Mouse (Mus musculus): ENCODE results near the gene Eif1.
"Not testable (repeated sequence)": the region's sequence is repeated elsewhere in the genome, so short reads cannot be mapped to it uniquely, and the experiment has no call there.

Eif1 gene

DNA sequence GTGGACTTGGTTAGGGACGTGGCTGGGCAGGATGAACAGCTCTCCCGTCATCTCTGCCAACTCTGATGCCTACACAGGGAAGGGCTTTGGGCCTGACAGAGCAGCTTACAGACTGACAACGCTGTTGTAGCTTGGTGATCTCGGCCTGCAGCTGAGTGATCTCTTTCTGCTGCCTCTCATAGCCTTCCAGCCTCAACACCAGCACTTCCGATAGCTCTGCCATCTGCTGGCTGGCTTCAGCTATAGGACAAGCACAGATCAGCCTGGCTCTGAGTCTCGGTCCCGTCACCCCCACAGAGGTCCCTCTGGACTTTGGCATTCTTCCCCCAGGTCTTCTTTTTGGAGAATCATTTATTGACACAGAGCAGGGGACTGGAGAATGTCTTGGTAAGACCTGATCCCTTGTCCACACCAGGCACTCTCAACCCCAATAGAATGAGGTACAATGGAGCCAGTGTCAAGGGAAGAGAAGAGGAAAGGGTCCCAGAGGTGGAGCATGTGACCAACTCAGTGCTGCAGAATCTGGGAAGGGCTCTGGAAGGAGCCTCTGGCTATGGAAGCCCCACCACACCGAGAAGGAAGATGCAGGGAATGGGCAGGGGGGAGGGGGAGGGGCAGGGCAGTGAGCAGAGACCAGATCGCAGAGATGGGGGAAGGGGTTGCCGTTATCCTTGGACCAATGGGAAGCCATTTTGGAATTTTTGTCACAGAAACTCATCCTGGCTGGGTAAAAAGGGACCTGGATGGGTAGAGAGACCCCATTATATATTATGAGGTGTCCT, 32.6 kb downstream of the Eif1 start:
- peak; percentile 75 for ATAC-seq (ENCODE audit: low TSS enrichment)

DNA sequence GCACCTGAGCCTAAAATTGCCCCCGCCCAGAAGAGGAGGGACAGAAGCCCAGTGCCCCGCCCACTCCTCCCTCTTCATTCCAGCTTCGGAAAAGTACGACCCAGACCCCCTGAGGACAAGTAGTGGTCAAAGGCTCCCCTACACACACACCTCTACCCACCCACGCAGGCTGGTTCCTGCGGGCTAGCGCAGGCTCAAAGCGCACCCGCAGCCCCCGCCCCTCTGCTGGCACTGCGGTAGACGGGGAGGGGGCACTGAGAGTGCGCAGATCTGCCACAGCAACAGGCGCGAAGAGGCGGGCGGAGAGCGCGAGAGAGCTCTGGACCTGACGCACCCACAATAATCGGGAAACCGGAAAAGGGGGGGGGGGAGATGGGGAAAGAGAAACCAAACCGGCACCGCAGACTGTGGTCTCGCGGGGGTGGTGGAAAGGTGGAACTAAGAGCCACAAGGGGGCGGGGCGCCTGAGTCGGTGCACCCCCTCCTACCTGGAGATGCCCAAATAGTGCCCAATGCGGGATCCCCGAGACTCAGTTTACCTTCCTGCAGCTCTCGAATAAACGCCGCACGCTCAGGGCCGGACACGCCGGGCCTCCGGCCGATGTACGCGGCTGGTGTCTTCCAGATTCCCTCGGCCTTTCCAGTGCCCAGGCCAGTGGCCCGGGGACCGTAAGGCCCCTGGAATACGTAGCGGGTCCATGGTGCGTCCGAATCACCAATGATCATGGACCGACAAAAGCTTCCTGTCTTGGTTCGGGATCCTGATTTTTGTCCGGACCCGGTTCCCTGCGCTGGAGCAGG, 35.7 kb downstream of the Eif1 start:
- no peak for ATAC-seq (ENCODE audit: low TSS enrichment)

DNA sequence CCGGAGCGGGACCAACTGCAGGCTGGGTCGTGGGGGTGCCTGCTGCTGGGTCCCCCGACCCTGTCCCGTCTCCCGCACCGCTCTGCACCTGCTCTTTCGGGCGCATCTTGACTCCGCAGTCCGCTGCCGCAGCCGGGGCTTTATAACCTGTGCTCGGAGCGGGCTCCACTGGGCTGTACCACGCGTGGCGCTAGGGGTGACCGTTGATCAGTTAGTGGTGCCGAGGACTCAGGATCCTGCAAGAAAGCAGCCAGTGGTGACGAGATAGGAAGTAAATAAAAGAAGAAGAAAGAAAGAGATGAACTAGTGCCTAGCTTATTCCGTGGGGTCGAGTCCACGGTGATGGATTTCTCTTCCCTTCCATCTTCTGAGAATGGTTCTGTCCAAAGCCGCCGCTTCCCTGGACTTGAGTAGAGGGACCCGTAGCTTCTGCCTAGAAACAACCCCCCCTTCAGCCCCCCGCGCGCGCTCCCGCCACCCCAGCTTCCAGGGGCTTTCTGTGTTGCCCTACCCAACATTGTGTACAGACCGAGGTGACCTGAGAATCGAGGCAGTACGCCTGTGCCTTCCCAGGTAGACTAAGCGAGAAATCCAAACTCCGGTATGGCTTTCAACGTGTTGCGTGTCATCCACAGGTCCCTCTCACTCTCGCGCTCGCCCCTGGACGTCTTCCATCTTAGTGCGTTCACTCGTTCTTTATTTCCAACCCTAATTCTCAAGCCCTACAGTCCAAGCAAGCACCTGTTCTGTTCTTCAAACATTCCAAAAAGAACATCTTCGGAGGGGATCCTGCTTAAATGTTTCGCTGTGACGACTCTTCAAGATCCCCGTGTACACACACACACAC, 36.5 kb downstream of the Eif1 start, which contains the start of gene Hap1:
Hap1 (minus strand) TSS at position 157 of the 847 bp plus-strand sequence.
- peak; percentile 72 for ATAC-seq (ENCODE audit: low TSS enrichment)

DNA sequence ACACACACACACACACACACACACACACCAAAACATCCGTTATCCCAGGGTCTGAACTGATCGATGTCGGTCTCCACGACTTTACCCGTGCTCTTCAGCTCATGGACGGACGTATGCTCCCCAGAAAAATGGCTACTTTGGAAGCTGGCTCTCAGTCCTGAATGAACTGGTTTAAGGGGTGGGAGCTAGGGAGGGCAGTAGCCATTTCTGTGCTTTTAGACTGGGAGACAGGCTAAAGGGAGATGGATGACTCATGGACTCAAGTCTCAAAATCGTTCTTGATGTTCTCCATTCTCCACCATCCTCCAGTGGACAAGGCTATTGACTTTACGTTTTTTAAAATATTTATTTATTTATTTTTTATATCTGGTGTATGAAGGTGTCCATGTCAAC, 37.1 kb downstream of the Eif1 start:
- no peak for ATAC-seq (ENCODE audit: low TSS enrichment)

DNA sequence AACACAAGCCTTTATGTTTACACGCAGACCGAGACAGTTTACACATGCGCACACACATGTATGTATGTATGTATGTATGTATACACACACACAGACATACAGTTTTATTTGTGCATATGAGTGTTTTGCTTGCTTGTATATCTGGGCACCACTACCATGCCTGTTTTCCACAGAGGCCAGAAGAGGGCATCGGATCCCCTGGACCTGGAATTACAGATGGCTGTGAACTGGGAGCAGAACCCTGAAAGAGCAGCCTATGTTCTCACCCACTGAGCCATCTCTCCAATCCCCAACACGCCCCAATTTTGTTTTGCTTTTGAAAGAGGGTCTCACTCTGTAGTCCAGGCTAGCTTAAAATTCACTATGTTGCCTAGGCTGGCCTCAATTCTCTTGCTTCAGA, 37.7 kb downstream of the Eif1 start:
- no peak for ATAC-seq (ENCODE audit: low TSS enrichment)

DNA sequence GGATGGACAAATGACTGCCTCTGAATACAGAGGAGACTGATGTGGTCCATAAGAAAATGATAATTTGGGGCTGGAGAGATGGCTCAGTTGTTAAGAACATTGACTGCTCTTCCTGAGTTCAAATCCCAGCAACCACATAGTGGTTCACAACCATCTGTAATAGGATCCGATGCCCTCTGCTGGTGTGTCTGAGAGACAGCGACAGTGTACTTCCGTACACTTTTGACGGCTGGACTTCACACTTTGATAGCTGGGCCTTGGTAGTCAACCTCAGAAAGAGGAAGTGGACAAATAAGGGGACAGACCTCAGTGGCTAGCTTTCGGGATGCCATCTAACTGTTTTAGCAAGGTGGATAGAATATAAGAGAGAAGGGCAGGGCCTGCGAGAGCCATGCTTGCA, 40.5 kb downstream of the Eif1 start:
- no peak for ATAC-seq (ENCODE audit: low TSS enrichment)

DNA sequence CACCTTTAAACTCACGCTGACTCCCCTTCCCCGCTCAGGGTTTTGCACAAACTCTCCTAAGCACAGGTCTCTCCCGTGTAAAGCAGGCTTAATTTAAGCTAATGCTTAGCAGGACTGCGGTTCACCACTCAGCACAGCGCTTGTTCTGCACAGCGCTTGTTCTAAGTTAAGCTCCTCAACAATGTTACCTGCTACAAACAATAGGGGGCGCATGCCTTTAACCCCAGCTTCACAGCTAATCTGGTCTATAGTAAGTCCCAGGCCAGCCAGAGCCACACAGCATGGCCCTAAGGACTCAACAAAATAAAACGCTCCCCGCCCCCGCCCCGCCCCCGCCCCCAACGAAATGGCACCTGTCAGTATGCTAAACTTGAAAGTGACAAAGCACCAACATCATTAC, 41.4 kb downstream of the Eif1 start:
- not testable (repeated sequence) for ATAC-seq (ENCODE audit: low TSS enrichment)

DNA sequence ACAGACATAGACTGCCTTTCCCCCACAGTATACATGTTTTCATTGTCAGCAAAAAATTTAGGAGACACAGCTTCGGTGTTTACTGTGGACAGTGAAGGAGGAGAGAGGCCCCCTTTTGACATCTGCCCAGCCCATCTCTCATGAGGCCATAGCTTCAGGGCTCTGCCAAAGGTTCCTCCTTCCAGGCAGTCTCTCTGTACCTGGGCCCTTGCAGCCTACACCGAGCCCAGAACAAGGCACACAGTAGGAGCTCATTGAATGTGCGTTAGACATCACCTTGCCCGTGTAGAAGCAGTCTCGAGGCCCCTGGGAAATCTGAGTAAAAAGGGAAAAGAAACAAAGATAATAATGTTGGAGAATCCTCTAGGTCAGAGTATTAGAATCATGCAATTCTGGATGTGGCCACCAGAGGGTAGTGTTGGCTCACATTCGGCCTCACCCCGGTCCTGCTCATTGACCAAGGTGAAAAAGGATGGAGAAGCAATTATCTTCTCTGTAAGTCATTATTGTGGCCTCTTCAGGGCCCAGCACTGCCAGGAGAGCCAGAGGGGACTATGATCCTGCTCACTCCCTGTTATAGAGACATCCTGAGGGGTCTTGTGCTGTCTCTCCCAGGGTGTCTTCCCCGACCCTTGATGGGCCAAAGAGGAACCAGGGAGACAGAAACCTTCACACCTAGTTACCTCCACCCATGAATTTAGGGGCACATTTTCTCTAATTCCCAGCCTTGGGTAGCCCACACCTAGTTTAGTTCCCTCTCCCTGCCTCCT, 42.7 kb downstream of the Eif1 start:
- ATAC-seq (ENCODE audit: low TSS enrichment), result peak; percentile 61; the same call in 1 of the 2 replicates

DNA sequence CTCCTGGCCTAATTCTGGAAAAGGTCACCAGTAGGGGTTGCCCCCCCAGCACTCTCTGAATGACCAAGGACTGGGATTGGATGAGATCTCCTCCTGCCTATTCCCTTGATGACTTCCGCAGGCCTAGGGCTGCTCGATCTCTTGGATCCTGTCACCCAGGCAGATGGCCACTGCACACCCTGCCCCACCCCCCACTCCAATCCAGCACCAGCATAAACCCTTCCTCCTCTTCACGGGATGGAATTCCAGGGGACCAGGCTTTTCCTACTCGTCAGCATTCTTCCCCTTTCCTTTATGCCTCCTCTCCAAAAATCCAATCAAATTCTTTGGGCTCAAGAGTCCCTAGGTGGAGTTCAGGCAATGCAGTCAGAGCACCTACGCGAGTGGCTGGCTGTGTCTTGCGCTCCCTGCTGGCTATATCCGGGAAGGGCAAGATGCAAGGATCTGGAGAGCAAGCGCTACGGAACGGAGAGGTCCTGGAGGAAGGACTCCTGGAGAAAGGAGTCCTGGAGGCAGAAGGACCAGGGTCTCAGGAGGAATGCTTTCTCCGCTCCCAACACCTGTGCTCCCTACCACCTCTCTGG, 43.4 kb downstream of the Eif1 start:
- ATAC-seq (ENCODE audit: low TSS enrichment), result peak; percentile 82

DNA sequence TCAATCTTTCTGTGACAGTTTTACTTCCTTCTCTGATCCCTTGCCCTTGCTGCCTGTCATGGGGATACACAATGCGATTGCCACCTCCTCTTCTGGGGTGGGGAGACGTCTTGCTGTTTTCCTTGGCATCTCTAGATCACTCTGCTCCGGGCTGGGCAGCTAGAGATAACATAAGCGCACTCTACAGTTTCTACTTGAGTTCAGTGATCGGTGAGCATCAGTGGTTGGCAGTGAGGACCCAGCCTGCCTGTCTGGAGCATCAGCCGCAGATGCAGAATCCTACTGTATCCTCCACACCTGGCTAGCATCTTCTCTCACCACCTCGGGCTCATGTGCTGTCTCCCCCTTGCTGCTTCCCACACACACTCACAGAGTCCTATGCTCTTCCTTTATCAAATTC, 49.5 kb downstream of the Eif1 start:
- no peak for ATAC-seq (ENCODE audit: low TSS enrichment)

DNA sequence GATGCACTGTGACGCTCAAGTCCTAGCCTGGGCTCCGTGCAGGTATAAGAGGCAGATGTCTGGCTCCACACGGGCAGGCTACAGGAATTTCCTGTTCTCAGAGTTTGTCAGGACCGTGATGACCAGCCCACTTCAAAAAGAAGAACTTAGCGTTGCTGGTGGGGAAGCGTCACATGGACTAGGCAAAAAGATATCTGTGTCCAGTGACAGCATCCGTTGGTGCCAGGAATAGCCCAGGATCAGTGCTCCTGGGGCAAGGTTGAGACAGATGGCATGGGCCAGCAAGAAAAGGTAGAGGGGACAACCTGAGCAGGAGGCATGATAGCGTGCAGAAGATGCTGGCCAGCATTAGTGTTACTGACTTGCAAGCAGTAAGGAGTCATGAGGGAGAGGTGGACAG, 50.1 kb downstream of the Eif1 start:
- no peak for ATAC-seq (ENCODE audit: low TSS enrichment)
